ENCODE assay signal across 33 mouse cellular contexts in genomic region chr7:110897202-110897601, GRCm38 (mm10). TPM values are rescaled to one million over a fixed set of nuclear protein-coding genes. Genes with fewer than 3 reads are reported as not detected.
"Had no signal": no experiment of that assay in that cellular context is flagged by ENCODE, and none has a peak within 500 bp of the region (broad histone marks: within the 10 kb centered on the region; RNA-seq: fewer than 3 reads in every experiment).

No protein-coding gene starts in this region.

- H3K36me3 ChIP-seq: heart, embryonic 15.5 days; hindbrain, embryonic 12.5 days; hindbrain, embryonic 15.5 days; intestine, embryonic 15.5 days had no signal

- H3K9ac ChIP-seq: heart, embryonic 13.5 days; heart, embryonic 15.5 days; hindbrain, embryonic 12.5 days; hindbrain, embryonic 14.5 days; hindbrain, embryonic 15.5 days; intestine, embryonic 15.5 days; kidney, embryonic 15.5 days had no signal

- H3K4me1 ChIP-seq: hindbrain, embryonic 12.5 days; hindbrain, embryonic 15.5 days had no signal

- H3K27ac ChIP-seq: heart, embryonic 13.5 days; heart, embryonic 15.5 days; hindbrain, embryonic 12.5 days; hindbrain, embryonic 14.5 days; hindbrain, embryonic 15.5 days; hindbrain, postnatal 0 days; intestine, embryonic 15.5 days; kidney, embryonic 15.5 days; kidney, postnatal 0 days; layer of hippocampus, adult 2 months; left cerebral cortex, adult 2 months had no signal

- H3K9me3 ChIP-seq: heart, embryonic 13.5 days; heart, embryonic 15.5 days; hindbrain, embryonic 12.5 days; hindbrain, embryonic 15.5 days; intestine, embryonic 15.5 days; kidney, embryonic 15.5 days had no signal

- ATAC-seq: hindbrain, embryonic 16.5 days; hindbrain, postnatal 0 days; inflammation-experienced regulatory T-cells, adult 6 months; intestine, embryonic 15.5 days; intestine, embryonic 16.5 days; intestine, postnatal 0 days had no signal

- H3K4me3 ChIP-seq: heart, embryonic 13.5 days; heart, embryonic 15.5 days; hindbrain, embryonic 12.5 days; hindbrain, embryonic 15.5 days; intestine, embryonic 15.5 days; kidney, embryonic 15.5 days; layer of hippocampus, adult 2 months; left cerebral cortex, adult 2 months had no signal

- H3K4me2 ChIP-seq: heart, embryonic 11.5 days; heart, embryonic 13.5 days; heart, embryonic 15.5 days; hindbrain, embryonic 12.5 days; hindbrain, embryonic 14.5 days; hindbrain, embryonic 15.5 days; intestine, embryonic 15.5 days; kidney, embryonic 15.5 days had no signal

- H3K27me3 ChIP-seq: heart, embryonic 13.5 days; heart, embryonic 15.5 days; hindbrain, embryonic 12.5 days; hindbrain, embryonic 15.5 days; intestine, embryonic 15.5 days; kidney, embryonic 15.5 days had no signal

- DNase-seq: heart, postnatal 10 days; heart, postnatal 14 days; heart, postnatal 36 days; heart, postnatal 4 days; kidney, adult 11 months; kidney, adult 18-20 months; kidney, adult 2 months; kidney, adult 8-10 months; kidney, adult 9 months; kidney, postnatal 10 days; kidney, postnatal 14 days; kidney, postnatal 25 days; kidney, postnatal 36 days; kidney, postnatal 4 days; layer of hippocampus, adult 9-11 months; layer of hippocampus, postnatal 36 days had no signal

RNA-seq across cellular contexts. Expression of gene Lyve1, which starts 34.2 kb away (rescaled TPM):
- total RNA-seq: hematopoietic stem cell, adult 5-6 weeks had no signal
- polyA plus RNA-seq: inflammation-experienced regulatory T-cells, adult 6 months had no signal
